Mouse (Mus musculus): ENCODE measurements at regions not wholly inside any gene's neighbourhood (a gene's known extent, or its start where the extent isn't known, plus 50 kb on each side); places are given as distances from the start of the nearest gene placed in this dataset.

DNA sequence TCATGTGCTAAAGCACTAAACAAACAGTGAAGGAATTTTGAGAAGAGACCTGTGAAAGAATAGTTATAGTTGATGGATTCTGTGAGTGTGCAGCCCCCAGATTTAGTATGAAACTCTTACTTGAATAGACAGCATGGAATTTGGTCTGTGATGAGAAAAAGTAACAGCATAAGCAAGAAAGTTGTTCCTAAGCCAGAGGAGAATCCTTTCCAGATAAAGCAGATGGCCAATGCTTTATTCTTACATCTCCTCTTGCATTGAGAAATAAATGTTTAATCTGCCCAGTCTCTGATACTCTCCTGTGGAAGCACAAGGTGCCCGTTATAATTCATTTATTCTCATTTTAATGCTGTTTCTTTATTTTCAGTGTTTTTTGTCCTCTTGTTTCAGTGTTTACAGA is 263.5 kb downstream of the Tecrl start:
- DNase-seq (ENCODE audit: low spot score), result no peak

- no peak for DNase-seq (ENCODE audit: low spot score)
Observed at GRCm38 (mm10) chr5:83054819-83055218, 300.2 kb downstream of the Tecrl start.

DNA sequence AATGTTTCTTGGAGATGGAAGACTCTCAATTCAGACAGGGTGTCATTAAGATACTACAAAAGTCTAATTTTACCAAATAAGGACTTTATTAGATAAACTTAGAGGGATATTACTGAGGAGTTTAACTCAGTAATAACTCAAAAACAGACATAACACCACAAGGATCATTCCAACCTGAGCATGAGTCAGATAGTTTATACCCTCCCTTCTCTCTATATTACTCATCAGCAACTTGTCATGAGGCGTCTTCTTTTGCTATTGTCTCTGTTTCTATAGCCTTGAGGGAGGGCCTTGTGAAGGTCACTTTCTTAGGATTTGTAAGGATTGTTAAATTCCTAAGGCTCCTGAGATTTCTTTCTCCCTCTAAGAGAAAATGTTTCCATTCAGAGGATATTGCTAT is 307.8 kb downstream of the Tecrl start:
- DNase-seq (ENCODE audit: low spot score), result no peak

- no peak for DNase-seq (ENCODE audit: low spot score)
Observed at GRCm38 (mm10) chr5:83029703-83030102, 325.3 kb downstream of the Tecrl start.

DNA sequence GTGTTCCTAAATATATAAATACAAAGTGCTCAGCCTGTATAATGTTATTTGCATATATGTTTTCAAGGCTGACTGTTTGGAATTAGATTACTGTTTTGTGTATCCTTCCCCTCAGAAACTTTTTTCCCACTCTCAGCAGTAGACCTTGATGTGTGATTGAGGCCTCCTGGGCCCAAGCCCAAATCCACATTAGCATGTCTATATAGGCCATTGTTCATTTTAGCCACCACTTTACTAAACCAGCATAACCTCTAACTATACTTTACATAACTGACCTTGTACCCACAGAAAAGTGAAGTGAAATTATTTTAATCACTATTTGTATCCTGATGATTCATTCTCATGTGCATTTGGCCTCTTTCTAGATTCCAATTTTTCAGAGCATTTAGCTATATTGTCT is 349.0 kb downstream of the Tecrl start:
- no peak for DNase-seq (ENCODE audit: low spot score)

GRCm38 (mm10) chr5:82989056-82989455 is 365.9 kb downstream of the Tecrl start:
- DNase-seq (ENCODE audit: low spot score), result no peak

- DNase-seq (ENCODE audit: low spot score), result no peak
Observed at GRCm38 (mm10) chr5:82969315-82969714, 385.7 kb downstream of the Tecrl start.

DNA sequence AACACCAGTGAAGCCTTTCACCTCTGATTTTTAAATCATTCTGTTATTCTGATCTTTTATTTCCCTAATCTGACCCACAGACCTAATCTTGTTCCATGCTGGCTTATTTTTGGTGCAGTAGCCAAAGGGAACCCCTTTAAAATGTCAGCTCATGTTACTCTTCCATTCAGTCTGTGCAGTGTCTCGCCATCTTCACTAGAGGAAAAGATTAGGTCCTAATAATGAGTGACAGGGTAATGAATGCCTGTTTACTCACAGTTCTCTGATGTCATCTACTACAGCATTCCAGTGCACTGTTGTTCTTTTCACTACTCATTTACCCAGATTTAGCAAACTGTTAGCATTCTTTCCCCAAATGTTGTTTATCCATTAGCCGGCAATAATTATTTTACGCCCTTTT is 388.2 kb downstream of the Tecrl start:
- no peak for DNase-seq (ENCODE audit: low spot score)

GRCm38 (mm10) chr5:82966180-82966579 is 388.8 kb downstream of the Tecrl start:
- DNase-seq (ENCODE audit: low spot score), result peak; percentile 84

DNA sequence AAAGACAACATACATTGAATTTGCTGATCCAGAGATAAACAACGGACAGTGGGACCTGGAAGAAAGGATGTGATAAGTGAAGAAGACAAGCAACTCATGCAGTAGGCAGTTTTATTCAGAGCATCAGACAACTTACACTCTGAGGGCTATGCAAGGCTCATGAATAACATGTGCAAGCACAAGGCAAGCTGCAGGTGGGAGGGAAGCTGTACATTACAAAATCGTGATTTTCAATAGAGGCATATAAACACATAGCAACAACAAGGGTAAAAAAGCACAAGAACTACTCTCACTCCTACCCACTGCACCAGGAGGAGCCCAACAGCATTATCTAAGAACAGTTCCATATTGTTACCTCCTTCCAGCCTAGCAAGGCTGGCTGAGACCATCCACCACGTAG is 390.5 kb downstream of the Tecrl start:
- DNase-seq (ENCODE audit: low spot score), result no peak

- DNase-seq (ENCODE audit: low spot score), result no peak
Observed at GRCm38 (mm10) chr5:82956012-82956411, 399.0 kb downstream of the Tecrl start.

- no peak for DNase-seq (ENCODE audit: low spot score)
Observed at GRCm38 (mm10) chr5:82947060-82947459, 407.9 kb downstream of the Tecrl start.

DNA sequence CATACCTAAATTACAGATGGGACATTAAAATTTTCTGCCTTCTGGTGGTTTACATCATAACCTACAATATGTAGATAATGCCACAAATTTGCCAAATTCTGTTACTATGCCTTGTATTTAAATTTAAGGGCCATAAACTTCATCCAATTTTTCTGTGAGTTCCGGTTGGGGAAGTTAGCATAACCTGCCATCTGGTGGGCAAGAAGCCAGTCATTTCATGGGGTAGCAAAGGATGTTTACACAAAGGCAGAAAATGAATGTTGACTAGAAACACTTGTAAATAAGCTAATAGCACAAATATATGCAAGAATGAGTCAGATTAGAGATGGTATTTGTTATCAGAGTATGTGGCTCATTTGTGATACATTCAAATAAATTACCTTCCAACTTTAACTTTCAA is 415.2 kb downstream of the Tecrl start:
- no peak for DNase-seq (ENCODE audit: low spot score)

DNA sequence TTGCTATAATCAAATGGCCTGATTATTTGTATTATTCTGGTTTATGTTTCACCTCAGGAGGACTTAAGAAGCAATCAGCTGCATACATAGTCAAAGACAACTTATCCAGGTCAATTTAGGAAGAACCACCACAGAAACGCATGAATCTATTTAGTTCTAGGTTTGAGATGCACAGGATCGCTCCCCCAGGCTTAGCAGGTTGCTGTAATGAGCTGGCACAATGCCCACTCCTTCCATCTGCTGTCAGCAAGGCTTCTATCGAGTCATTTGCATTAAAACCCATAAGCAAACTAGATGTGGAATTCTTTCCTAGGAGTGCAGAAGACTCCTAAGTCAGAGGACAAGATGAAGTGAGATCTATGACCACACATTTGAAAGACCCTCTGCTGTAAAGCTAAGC is 455.6 kb downstream of the Tecrl start:
- DNase-seq (ENCODE audit: low spot score), result no peak

- DNase-seq (ENCODE audit: low spot score), result no peak
Observed at GRCm38 (mm10) chr5:82898912-82899311, 456.1 kb downstream of the Tecrl start.

- no peak for DNase-seq (ENCODE audit: low spot score)
Observed at GRCm38 (mm10) chr5:82898389-82898788, 456.6 kb downstream of the Tecrl start.

GRCm38 (mm10) chr5:82869264-82869663 is 485.7 kb downstream of the Tecrl start:
- DNase-seq (ENCODE audit: low spot score), result no peak

DNA sequence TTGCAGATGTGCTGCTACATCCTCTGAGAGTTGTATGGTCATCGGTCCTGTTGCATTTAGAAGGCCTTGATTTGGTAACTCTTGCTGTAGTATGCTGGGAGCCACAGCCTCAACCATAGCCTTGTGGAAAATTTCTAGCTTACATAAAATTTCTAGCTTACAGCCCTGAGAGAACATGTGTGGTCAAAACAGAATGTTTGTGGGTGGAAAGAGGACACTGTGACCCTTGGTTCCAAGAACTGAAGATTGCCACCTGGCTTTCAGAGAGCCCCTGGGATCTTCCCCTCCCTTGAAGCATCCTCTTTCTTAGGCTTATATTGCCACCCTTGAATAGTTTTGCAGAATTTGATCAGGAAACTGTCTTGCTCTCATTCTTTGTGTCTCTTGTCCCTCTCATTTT is 490.6 kb downstream of the Tecrl start:
- DNase-seq (ENCODE audit: low spot score), result no peak

- no peak for DNase-seq (ENCODE audit: low spot score)
Observed at GRCm38 (mm10) chr5:82825327-82825726, 529.7 kb downstream of the Tecrl start.

DNA sequence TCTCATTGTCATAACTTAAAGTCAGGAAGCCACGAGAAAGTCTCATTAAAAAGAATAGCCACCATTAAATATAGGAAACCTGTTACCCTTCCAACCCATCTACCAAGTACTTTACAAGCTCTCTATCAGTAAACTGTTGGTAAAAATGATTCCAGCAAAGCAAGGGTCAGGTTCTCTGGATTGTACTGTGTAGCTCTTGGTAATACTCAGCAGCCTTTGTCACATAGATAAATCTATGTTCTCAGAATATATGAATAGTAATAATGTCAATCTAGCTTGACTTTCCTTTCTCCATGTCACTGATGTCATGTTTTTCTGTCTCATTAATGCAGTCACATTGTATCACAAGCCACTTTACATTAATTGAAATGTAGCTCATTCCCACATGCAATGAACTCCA is 561.8 kb downstream of the Tecrl start:
- no peak for DNase-seq (ENCODE audit: low spot score)

All from adipocyte (in vitro differentiated cells).